Mouse (Mus musculus) left cerebral cortex, adult 9 months (tissue): ENCODE measurements around the gene Scn9a.

Experiments
- DNase-seq, 2 experiments: peaks; one replicate each; pipeline ENCODE4 v3.0.0; 2022; ENCODE audit warnings: low spot score in 2 of 2

Gene Scn9a

GRCm38 (mm10) chr2:66463916-66464315 lies 170.8 kb downstream of the Scn9a start:
- no peak for DNase-seq

DNA sequence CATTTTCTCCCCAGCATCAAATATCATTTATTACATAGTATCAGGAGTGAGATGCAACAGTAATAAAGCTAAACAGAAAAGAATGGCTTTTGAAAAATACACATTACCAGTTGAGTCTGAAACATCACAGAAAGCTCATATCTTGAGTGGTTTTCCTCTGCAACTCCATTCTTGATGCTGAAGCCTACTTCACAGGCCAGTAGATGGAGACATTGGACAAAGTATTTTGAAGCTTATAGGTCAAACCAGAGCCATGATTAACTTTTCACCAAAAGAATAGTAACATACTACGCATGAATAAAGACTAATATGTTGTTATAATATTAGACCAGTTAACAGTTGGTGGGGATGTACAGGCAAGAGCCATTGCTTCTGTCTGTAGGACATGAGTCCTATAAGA lies 172.3 kb downstream of the Scn9a start:
- no peak for DNase-seq

DNA sequence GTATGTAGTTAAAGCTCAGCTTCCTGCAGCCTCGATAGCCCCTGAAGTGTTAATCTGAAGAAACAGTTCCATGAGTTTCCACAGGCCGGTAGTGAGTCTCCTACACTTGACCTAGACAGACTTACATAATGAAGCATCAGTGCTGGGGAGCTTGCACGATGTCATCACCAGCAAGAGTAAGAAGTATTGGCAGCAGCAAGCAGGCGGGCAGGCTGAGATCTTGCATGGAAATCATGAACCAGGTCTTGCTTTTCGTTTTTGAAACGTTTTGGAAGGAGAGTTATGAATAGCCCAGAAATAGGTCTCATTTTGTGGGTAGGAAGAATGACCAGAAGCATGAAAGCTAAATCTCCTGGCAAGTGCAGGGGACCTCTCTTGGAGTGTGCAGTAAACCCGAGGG lies 194.1 kb downstream of the Scn9a start, which contains the start of gene Scn1a:
TSS of gene Scn1a (minus strand) at position 130 of the 400 bp plus-strand sequence.
- DNase-seq = peak; percentile 19 to 49

- DNase-seq = peak in 1 of 2 experiments; percentile 15
Measured at GRCm38 (mm10) chr2:66439764-66440471, 194.8 kb downstream of the Scn9a start.

DNA sequence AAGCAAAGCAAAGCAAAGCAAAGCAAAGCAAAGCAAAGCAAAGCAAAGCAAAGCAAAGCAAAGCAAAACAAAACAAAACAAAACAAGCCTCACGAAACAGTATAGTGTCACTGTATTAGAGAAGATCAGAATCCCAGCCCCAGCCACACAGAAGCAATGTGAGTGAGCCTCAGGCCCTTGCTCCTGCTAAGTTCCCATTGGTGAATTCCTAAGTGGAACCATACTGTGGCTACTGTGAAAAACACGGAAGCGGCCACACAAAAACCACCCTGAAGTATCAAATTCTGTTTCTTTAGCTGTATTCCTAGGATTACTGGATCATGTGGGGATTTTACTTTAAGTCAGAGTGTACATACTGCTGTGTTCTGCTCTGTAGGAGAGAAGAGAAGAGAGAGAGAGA lies 198.5 kb downstream of the Scn9a start:
- no peak for DNase-seq
